Mouse (Mus musculus): ENCODE data around the gene Hist2h2aa1.

DNA sequence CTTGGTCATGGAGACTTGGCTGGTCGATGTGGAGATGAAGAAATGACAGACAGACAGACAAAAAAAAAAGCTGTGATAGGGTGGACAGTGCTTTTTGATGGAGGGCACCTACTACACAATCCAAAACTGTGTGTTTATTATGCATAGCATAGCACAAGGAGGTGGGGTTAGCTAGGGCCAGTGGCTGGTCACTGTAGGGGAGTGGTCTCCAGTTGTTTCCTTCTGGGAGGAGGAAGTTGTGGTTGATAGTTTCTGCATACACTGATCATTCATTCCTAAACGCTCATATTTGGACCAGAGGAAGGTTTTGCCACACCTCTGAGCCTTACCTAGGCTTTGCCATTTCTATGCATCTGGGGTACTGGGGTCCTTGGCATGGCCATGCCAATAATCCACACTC lies 14.9 kb upstream of the Hist2h2aa1 start:
- TF ChIP-seq GATA1 (IDR thresholded peaks at IDR 0.05; ENCODE audit: borderline replicate concordance, low read length) (no peak), FLI1 (IDR thresholded peaks at IDR 0.05; ENCODE audit: low read length) (no peak)

All from megakaryocyte, embryonic 14.5 days (primary cell).